14 mouse cellular contexts compared by ENCODE assay signal in the genomic region with DNA sequence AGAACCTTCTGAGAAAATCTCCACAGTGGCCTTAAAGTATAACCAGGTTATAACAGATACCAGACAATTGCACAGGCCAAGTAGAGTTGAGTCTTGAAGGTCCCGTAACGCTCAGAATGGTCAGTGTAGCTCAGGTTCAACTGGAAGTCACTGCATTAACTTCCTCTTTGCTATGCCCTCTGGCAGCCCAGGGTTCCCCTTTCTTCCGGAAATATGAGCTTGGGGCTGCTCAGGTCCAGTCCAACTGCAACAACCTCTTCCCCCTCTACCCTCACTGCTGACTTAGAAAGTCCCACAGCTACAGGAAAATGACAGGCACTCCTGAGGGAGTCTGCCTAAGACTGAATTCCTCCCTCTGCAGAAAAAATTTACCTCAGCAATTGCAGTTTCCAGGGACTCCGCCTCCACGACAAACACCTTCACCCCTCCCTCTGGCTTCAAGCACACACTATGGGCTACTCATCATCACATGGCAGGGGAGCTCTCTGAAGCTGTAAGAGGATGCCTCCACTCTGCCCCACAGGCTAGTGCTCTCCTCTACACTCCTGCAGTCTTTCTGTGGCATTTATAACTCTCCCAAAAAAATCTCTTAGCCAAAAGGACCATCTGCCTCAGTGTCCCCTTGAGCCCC. TPM values are rescaled to one million over a fixed set of nuclear protein-coding genes. Genes with fewer than 3 reads are reported as not detected.
DNase-seq lines count a peak whose midpoint lies in the region; ATAC-seq lines count a peak whose summit lies in the region.
"Had no signal": no experiment of that assay in that cellular context is flagged by ENCODE, and none has a peak within 500 bp of the region (broad histone marks: within the 10 kb centered on the region; RNA-seq: fewer than 3 reads in every experiment).

No protein-coding gene starts in this region.

- peak; percentile 98 for ATAC-seq in granulocyte monocyte progenitor cell, adult 5-6 weeks (replicated peaks; ENCODE audit: poor library complexity, severe bottlenecking)
- ATAC-seq in megakaryocyte progenitor cell, adult 5-6 weeks (replicated peaks; ENCODE audit: poor library complexity) = peak; percentile 94
- ATAC-seq: inflammation-experienced regulatory T-cells, adult 6 months had no signal

- DNase-seq in 416B (ENCODE audit: low read depth) = peak; percentile 68
- DNase-seq in B cell, adult 2 months = peak; percentile 24 to 25
- DNase-seq in ovary, adult 18-20 months (ENCODE audit: low spot score) = no peak
- DNase-seq in layer of hippocampus, adult 9-10 months (ENCODE audit: low spot score) = no peak
- no peak for DNase-seq in urinary bladder, postnatal 10 days (ENCODE audit: low spot score)
- DNase-seq: cerebellum, adult 18-20 months; gastrocnemius, postnatal 25 days; heart, adult 2 months; kidney, adult 18-20 months; lung, postnatal 14 days; spleen, adult 18-20 months had no signal

RNA-seq across cellular contexts. Expression of gene Psmg1, which starts 34.9 kb away (rescaled TPM):
- 53.2 and 68.7 TPM in 2 replicates for total RNA-seq in granulocyte monocyte progenitor cell, adult 5-6 weeks (2014; fragmentation: Nextera tagmentation)
- total RNA-seq in granulocyte monocyte progenitor cell, adult 5-6 weeks (2017) = 71.9 and 94.4 TPM in 2 replicates
- total RNA-seq in megakaryocyte progenitor cell, adult 5-6 weeks (2015) = 66.7 and 70.7 TPM in 2 replicates
- total RNA-seq in megakaryocyte progenitor cell, adult 5-6 weeks (2017) = 83.0 and 104 TPM in 2 replicates

Comparison
In these comparisons a context has a peak if more than half of its experiments do, and no peak if none do; other contexts are left out.
1. DNase-seq: peak in 416B (single experiment) and B cell, adult 2 months (2 of 2); none in ovary, adult 18-20 months (single experiment), layer of hippocampus, adult 9-10 months (single experiment) and urinary bladder, postnatal 10 days (single experiment).